Mouse (Mus musculus) limb, embryonic 11.5 days (tissue): ENCODE results near the gene Sbno1. TPM values are rescaled to one million over a fixed set of nuclear protein-coding genes. Genes with fewer than 3 reads are reported as not detected.
"Not testable (repeated sequence)": the region's sequence is repeated elsewhere in the genome, so short reads cannot be mapped to it uniquely, and the experiment has no call there.

Source experiments
- ATAC-seq: fragments of 200-750 bp; cut with Nextera tagmentation; 2 replicates; pipeline ENCODE4 v1.8.0; 2017; ENCODE audit warnings: low read depth; ENCODE audit not compliant: insufficient number of reproducible peaks, low FRiP score, low TSS enrichment
- DNase-seq: peaks from one replicate; pipeline ENCODE4 v3.0.0-alpha.2; 2015; ENCODE audit warnings: low spot score
- H3K27ac ChIP-seq: fragments of 300-500 bp; sonication (generic); replicated peaks from 2 replicates; pipeline ENCODE4 v1.5.1; 2014; ENCODE audit warnings: low read depth, mild to moderate bottlenecking, low read length
- H3K27me3 ChIP-seq: fragments of 300-500 bp; sonication (generic); 2 replicates; pipeline ENCODE4 v1.6.1; 2014; ENCODE audit warnings: mild to moderate bottlenecking, low read length, mixed read lengths; ENCODE audit not compliant: control insufficient read depth, insufficient read depth
- H3K36me3 ChIP-seq: fragments of 300-500 bp; sonication (generic); 2 replicates; pipeline ENCODE4 v1.6.1; 2014; ENCODE audit warnings: mild to moderate bottlenecking, low read length, moderate library complexity, mixed read lengths; ENCODE audit not compliant: control insufficient read depth, insufficient read depth
- H3K4me1 ChIP-seq: fragments of 300-500 bp; sonication (generic); 2 replicates; pipeline ENCODE4 v1.6.1; 2014; ENCODE audit warnings: low read length, mixed read lengths; ENCODE audit not compliant: control insufficient read depth, insufficient read depth
- H3K4me2 ChIP-seq: fragments of 300-500 bp; sonication (generic); 2 replicates; pipeline ENCODE4 v1.6.1; 2014; ENCODE audit warnings: low read depth, mild to moderate bottlenecking, moderate library complexity; ENCODE audit not compliant: severe bottlenecking
- H3K4me3 ChIP-seq: fragments of 300-500 bp; sonication (generic); 2 replicates; pipeline ENCODE4 v1.5.1; 2014; ENCODE audit warnings: low read depth, low read length
- H3K9ac ChIP-seq: fragments of 300-500 bp; sonication (generic); 2 replicates; pipeline ENCODE4 v1.6.1; 2014; ENCODE audit warnings: mild to moderate bottlenecking, low read length
- H3K9me3 ChIP-seq: fragments of 300-500 bp; sonication (generic); 2 replicates; pipeline ENCODE4 v1.6.1; 2016; ENCODE audit warnings: low read length; ENCODE audit not compliant: control insufficient read depth
- WGBS: fragments of 180-500 bp; shearing (Covaris S2); extraction: QIAGEN DNeasy Blood & Tissue Kit; methylation state at CpG from one replicate; pipeline ENCODE4 v1.1.7; 2014; 5-methylcytosine and 5-hydroxymethylcytosine counted together
- polyA plus RNA-seq: library from polyadenylated mRNA; unstranded; fragments of >200 nt; fragmentation: Nextera tagmentation; extraction: Ambion mirVana; gene quantifications from 2 replicates; pipeline ENCODE4 v1.2.1, GENCODE M21; 2014

Gene Sbno1
- polyA plus RNA-seq, 1 experiment from 2014 or later, result 85.7 TPM

GRCm38 (mm10) chr5:124460922-124461321 is 35.1 kb upstream of the Sbno1 start:
- not testable (repeated sequence) for ATAC-seq, H3K9ac ChIP-seq, H3K4me1 ChIP-seq, H3K27ac ChIP-seq, H3K4me3 ChIP-seq, DNase-seq, H3K27me3 ChIP-seq, H3K4me2 ChIP-seq, H3K9me3 ChIP-seq
- WGBS, result 93% methylated on average over 14 of the region's 14 CpGs
- H3K36me3 ChIP-seq, result peaks cover 38% of the 10 kb centered on the region

GRCm38 (mm10) chr5:124456762-124457161 is 31.0 kb upstream of the Sbno1 start:
- Histone ChIP-seq H3K9me3 (no peaks in the 10 kb centered on the region), H3K27me3 (no peaks in the 10 kb centered on the region), H3K27ac (no peak overlapping the region), H3K36me3 (peaks cover 48% of the 10 kb centered on the region), H3K4me1 (no peaks in the 10 kb centered on the region), H3K9ac (no peak overlapping the region), H3K4me3 (no peak overlapping the region), H3K4me2 (no peak overlapping the region)
- ATAC-seq (no peak), DNase-seq (no peak)
- WGBS, result 94% methylated on average over 6 of the region's 6 CpGs

- WGBS, result 75% methylated on average over 1 of the region's 1 CpGs
Measured at GRCm38 (mm10) chr5:124454082-124454419, 28.2 kb upstream of the Sbno1 start.

GRCm38 (mm10) chr5:124453339-124454081 is 27.7 kb upstream of the Sbno1 start:
- Histone ChIP-seq H3K27me3 (no peaks in the 10 kb centered on the region), H3K9me3 (no peaks in the 10 kb centered on the region), H3K4me2 (no peak overlapping the region), H3K4me3 (no peak overlapping the region), H3K9ac (no peak overlapping the region), H3K36me3 (peaks cover 58% of the 10 kb centered on the region), H3K4me1 (no peaks in the 10 kb centered on the region), H3K27ac (no peak overlapping the region)
- WGBS, result 92% methylated on average over 13 of the region's 13 CpGs
- ATAC-seq (no peak), DNase-seq (no peak)

More at GRCm38 (mm10) chr5:124454082-124454419, 28.2 kb upstream of the Sbno1 start:
- no peaks in the 10 kb centered on the region for H3K27me3 ChIP-seq
- DNase-seq, result no peak
- ATAC-seq, result no peak
- no peak overlapping the region for H3K9ac ChIP-seq
- peaks cover 58% of the 10 kb centered on the region for H3K36me3 ChIP-seq
- H3K4me1 ChIP-seq, result no peaks in the 10 kb centered on the region
- H3K4me3 ChIP-seq, result no peak overlapping the region
- no peak overlapping the region for H3K4me2 ChIP-seq
- no peak overlapping the region for H3K27ac ChIP-seq
- no peaks in the 10 kb centered on the region for H3K9me3 ChIP-seq

- DNase-seq, result no peak
Measured at GRCm38 (mm10) chr5:124452494-124453228, 26.9 kb upstream of the Sbno1 start.

GRCm38 (mm10) chr5:124450641-124451340 is 25.0 kb upstream of the Sbno1 start:
- no peak overlapping the region for H3K4me3 ChIP-seq
- 88% methylated on average over 16 of the region's 16 CpGs for WGBS
- H3K9ac ChIP-seq, result no peak overlapping the region
- ATAC-seq, result no peak
- no peaks in the 10 kb centered on the region for H3K9me3 ChIP-seq
- no peak overlapping the region for H3K4me2 ChIP-seq
- DNase-seq, result no peak
- H3K27ac ChIP-seq, result no peak overlapping the region
- H3K27me3 ChIP-seq, result no peaks in the 10 kb centered on the region
- H3K36me3 ChIP-seq, result peaks cover 47% of the 10 kb centered on the region
- peaks cover 6% of the 10 kb centered on the region for H3K4me1 ChIP-seq

More at GRCm38 (mm10) chr5:124452494-124453228, 26.9 kb upstream of the Sbno1 start:
- Histone ChIP-seq H3K4me1 (no peaks in the 10 kb centered on the region), H3K27ac (no peak overlapping the region), H3K36me3 (peaks cover 54% of the 10 kb centered on the region), H3K27me3 (no peaks in the 10 kb centered on the region), H3K4me3 (no peak overlapping the region), H3K4me2 (no peak overlapping the region), H3K9me3 (no peaks in the 10 kb centered on the region), H3K9ac (no peak overlapping the region)
- WGBS, result 81% methylated on average over 15 of the region's 15 CpGs
- ATAC-seq, result no peak

GRCm38 (mm10) chr5:124450051-124450450 is 24.2 kb upstream of the Sbno1 start:
- DNase-seq (no peak), ATAC-seq (no peak)
- peaks cover 44% of the 10 kb centered on the region for H3K36me3 ChIP-seq
- H3K4me1 ChIP-seq, result peaks cover 6% of the 10 kb centered on the region
- H3K4me2 ChIP-seq, result no peak overlapping the region
- H3K4me3 ChIP-seq, result no peak overlapping the region
- no peaks in the 10 kb centered on the region for H3K9me3 ChIP-seq
- WGBS, result 93% methylated on average over 7 of the region's 7 CpGs
- H3K27ac ChIP-seq, result no peak overlapping the region
- H3K27me3 ChIP-seq, result no peaks in the 10 kb centered on the region
- H3K9ac ChIP-seq, result no peak overlapping the region

GRCm38 (mm10) chr5:124449494-124449893 is 23.7 kb upstream of the Sbno1 start:
- DNase-seq, result no peak
- Histone ChIP-seq H3K9me3 (no peaks in the 10 kb centered on the region), H3K36me3 (peaks cover 40% of the 10 kb centered on the region), H3K4me3 (no peak overlapping the region), H3K9ac (no peak overlapping the region), H3K4me1 (peaks cover 6% of the 10 kb centered on the region), H3K4me2 (no peak overlapping the region), H3K27ac (no peak overlapping the region), H3K27me3 (no peaks in the 10 kb centered on the region)
- WGBS, result 82% methylated on average over 6 of the region's 6 CpGs
- no peak for ATAC-seq
